Mouse (Mus musculus): ENCODE measurements around the gene Dnajb12.

DNA sequence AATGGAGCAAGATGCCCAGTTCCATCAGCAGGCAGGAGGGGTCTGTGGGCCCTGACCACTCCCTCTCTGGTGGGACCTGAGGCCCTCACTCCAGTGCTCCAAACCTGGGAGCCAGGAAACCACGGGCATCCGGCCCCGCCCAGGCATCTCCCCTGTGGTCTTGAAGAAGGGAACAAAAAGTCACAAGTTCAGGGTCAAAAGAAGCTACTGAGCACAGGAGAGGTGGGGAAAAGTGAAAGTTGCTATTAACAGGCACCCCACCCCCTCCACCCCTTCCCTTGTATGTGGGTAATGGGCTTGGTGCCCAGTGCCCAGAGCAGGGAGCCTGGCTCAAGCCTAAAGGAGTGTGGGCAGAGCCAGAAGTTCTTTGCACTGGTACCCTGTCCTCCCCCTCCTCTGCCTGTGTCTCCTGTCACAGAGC is 17.6 kb downstream of the Dnajb12 start:
- TF ChIP-seq CTCF (IDR thresholded peaks at IDR 0.05; ENCODE audit: low read depth) (no peak), EP300 (optimal IDR thresholded peaks at IDR 0.05) (no peak)

Data from stomach, postnatal 0 days (tissue).